Mouse (Mus musculus): ENCODE results near the gene Elovl5. TPM values are rescaled to one million over a fixed set of nuclear protein-coding genes. Genes with fewer than 3 reads are reported as not detected.

Elovl5 gene
- polyA plus RNA-seq, 1 experiment = 115 TPM

- H3K4me3 ChIP-seq (ENCODE audit: low read depth, low read length) = no peak overlapping the region
- no peaks in the 10 kb centered on the region for H3K4me1 ChIP-seq (ENCODE audit: control insufficient read depth, insufficient read depth, low read length)
- no peak for TF ChIP-seq CTCF (IDR thresholded peaks at IDR 0.05; ENCODE audit: low read depth, low read length)
These were observed 98.7 kb downstream of the Elovl5 start for GRCm38 (mm10) chr9:78015816-78016215.

GRCm38 (mm10) chr9:78016288-78016687, 99.1 kb downstream of the Elovl5 start:
- no peaks in the 10 kb centered on the region for H3K36me3 ChIP-seq (ENCODE audit: control insufficient read depth, insufficient read depth, low read length, poor library complexity, severe bottlenecking)
- H3K4me3 ChIP-seq (ENCODE audit: low read depth, low read length) = no peak overlapping the region
- no peak overlapping the region for H3K27ac ChIP-seq (ENCODE audit: insufficient read depth, low read length)
- no peaks in the 10 kb centered on the region for H3K9me3 ChIP-seq (replicated peaks; ENCODE audit: control insufficient read depth, insufficient read depth, low read length, poor library complexity, severe bottlenecking)
- H3K27me3 ChIP-seq (ENCODE audit: control insufficient read depth, insufficient read depth, low read length, poor library complexity, severe bottlenecking) = no peaks in the 10 kb centered on the region
- TF ChIP-seq POLR2A (IDR thresholded peaks at IDR 0.05; ENCODE audit: insufficient read depth, low read length) (no peak), EP300 (IDR thresholded peaks at IDR 0.05; ENCODE audit: insufficient read depth, low read depth, low read length) (no peak), CTCF (IDR thresholded peaks at IDR 0.05; ENCODE audit: low read depth, low read length) (no peak)
- no peaks in the 10 kb centered on the region for H3K4me1 ChIP-seq (ENCODE audit: control insufficient read depth, insufficient read depth, low read length)
- H3K9ac ChIP-seq (ENCODE audit: low read depth, poor library complexity, severe bottlenecking) = no peak overlapping the region

More at GRCm38 (mm10) chr9:78015816-78016215, 98.7 kb downstream of the Elovl5 start:
- Histone ChIP-seq H3K27ac (ENCODE audit: insufficient read depth, low read length) (no peak overlapping the region), H3K36me3 (ENCODE audit: control insufficient read depth, insufficient read depth, low read length, poor library complexity, severe bottlenecking) (no peaks in the 10 kb centered on the region), H3K27me3 (ENCODE audit: control insufficient read depth, insufficient read depth, low read length, poor library complexity, severe bottlenecking) (no peaks in the 10 kb centered on the region), H3K9ac (ENCODE audit: low read depth, poor library complexity, severe bottlenecking) (no peak overlapping the region), H3K9me3 (replicated peaks; ENCODE audit: control insufficient read depth, insufficient read depth, low read length, poor library complexity, severe bottlenecking) (no peaks in the 10 kb centered on the region)

GRCm38 (mm10) chr9:78021256-78021655, 104.1 kb downstream of the Elovl5 start:
- TF ChIP-seq CTCF (IDR thresholded peaks at IDR 0.05; ENCODE audit: low read depth, low read length) (no peak), POLR2A (IDR thresholded peaks at IDR 0.05; ENCODE audit: insufficient read depth, low read length) (no peak), EP300 (IDR thresholded peaks at IDR 0.05; ENCODE audit: insufficient read depth, low read depth, low read length) (no peak)
- no peak overlapping the region for H3K4me3 ChIP-seq (ENCODE audit: low read depth, low read length)
- H3K9me3 ChIP-seq (replicated peaks; ENCODE audit: control insufficient read depth, insufficient read depth, low read length, poor library complexity, severe bottlenecking) = no peaks in the 10 kb centered on the region
- no peaks in the 10 kb centered on the region for H3K4me1 ChIP-seq (ENCODE audit: control insufficient read depth, insufficient read depth, low read length)
- no peak overlapping the region for H3K27ac ChIP-seq (ENCODE audit: insufficient read depth, low read length)
- no peaks in the 10 kb centered on the region for H3K27me3 ChIP-seq (ENCODE audit: control insufficient read depth, insufficient read depth, low read length, poor library complexity, severe bottlenecking)
- H3K36me3 ChIP-seq (ENCODE audit: control insufficient read depth, insufficient read depth, low read length, poor library complexity, severe bottlenecking) = no peaks in the 10 kb centered on the region
- no peak overlapping the region for H3K9ac ChIP-seq (ENCODE audit: low read depth, poor library complexity, severe bottlenecking)

- TF ChIP-seq POLR2A (IDR thresholded peaks at IDR 0.05; ENCODE audit: insufficient read depth, low read length) (no peak), EP300 (IDR thresholded peaks at IDR 0.05; ENCODE audit: insufficient read depth, low read depth, low read length) (no peak), CTCF (IDR thresholded peaks at IDR 0.05; ENCODE audit: low read depth, low read length) (no peak)
- H3K36me3 ChIP-seq (ENCODE audit: control insufficient read depth, insufficient read depth, low read length, poor library complexity, severe bottlenecking) = no peaks in the 10 kb centered on the region
- no peaks in the 10 kb centered on the region for H3K27me3 ChIP-seq (ENCODE audit: control insufficient read depth, insufficient read depth, low read length, poor library complexity, severe bottlenecking)
- H3K27ac ChIP-seq (ENCODE audit: insufficient read depth, low read length) = no peak overlapping the region
- no peaks in the 10 kb centered on the region for H3K4me1 ChIP-seq (ENCODE audit: control insufficient read depth, insufficient read depth, low read length)
- H3K9ac ChIP-seq (ENCODE audit: low read depth, poor library complexity, severe bottlenecking) = no peak overlapping the region
- H3K4me3 ChIP-seq (ENCODE audit: low read depth, low read length) = no peak overlapping the region
- no peaks in the 10 kb centered on the region for H3K9me3 ChIP-seq (replicated peaks; ENCODE audit: control insufficient read depth, insufficient read depth, low read length, poor library complexity, severe bottlenecking)
These were observed 105.2 kb downstream of the Elovl5 start for GRCm38 (mm10) chr9:78022187-78022945.

- Histone ChIP-seq H3K36me3 (ENCODE audit: control insufficient read depth, insufficient read depth, low read length, poor library complexity, severe bottlenecking) (no peaks in the 10 kb centered on the region), H3K27me3 (ENCODE audit: control insufficient read depth, insufficient read depth, low read length, poor library complexity, severe bottlenecking) (no peaks in the 10 kb centered on the region), H3K27ac (ENCODE audit: insufficient read depth, low read length) (no peak overlapping the region), H3K9me3 (replicated peaks; ENCODE audit: control insufficient read depth, insufficient read depth, low read length, poor library complexity, severe bottlenecking) (no peaks in the 10 kb centered on the region), H3K4me1 (ENCODE audit: control insufficient read depth, insufficient read depth, low read length) (no peaks in the 10 kb centered on the region), H3K4me3 (ENCODE audit: low read depth, low read length) (no peak overlapping the region), H3K9ac (ENCODE audit: low read depth, poor library complexity, severe bottlenecking) (no peak overlapping the region)
- TF ChIP-seq POLR2A (IDR thresholded peaks at IDR 0.05; ENCODE audit: insufficient read depth, low read length) (no peak), CTCF (IDR thresholded peaks at IDR 0.05; ENCODE audit: low read depth, low read length) (peak; percentile 75)
These were observed 107.7 kb downstream of the Elovl5 start for GRCm38 (mm10) chr9:78024823-78025222.

GRCm38 (mm10) chr9:78027099-78027498, 109.9 kb downstream of the Elovl5 start:
- H3K4me3 ChIP-seq (ENCODE audit: low read depth, low read length) = no peak overlapping the region
- no peak for TF ChIP-seq CTCF (IDR thresholded peaks at IDR 0.05; ENCODE audit: low read depth, low read length)
- no peak for TF ChIP-seq POLR2A (IDR thresholded peaks at IDR 0.05; ENCODE audit: insufficient read depth, low read length)
- no peak for TF ChIP-seq EP300 (IDR thresholded peaks at IDR 0.05; ENCODE audit: insufficient read depth, low read depth, low read length)
- no peaks in the 10 kb centered on the region for H3K4me1 ChIP-seq (ENCODE audit: control insufficient read depth, insufficient read depth, low read length)
- no peaks in the 10 kb centered on the region for H3K9me3 ChIP-seq (replicated peaks; ENCODE audit: control insufficient read depth, insufficient read depth, low read length, poor library complexity, severe bottlenecking)
- H3K27me3 ChIP-seq (ENCODE audit: control insufficient read depth, insufficient read depth, low read length, poor library complexity, severe bottlenecking) = no peaks in the 10 kb centered on the region
- no peak overlapping the region for H3K27ac ChIP-seq (ENCODE audit: insufficient read depth, low read length)
- H3K9ac ChIP-seq (ENCODE audit: low read depth, poor library complexity, severe bottlenecking) = no peak overlapping the region
- no peaks in the 10 kb centered on the region for H3K36me3 ChIP-seq (ENCODE audit: control insufficient read depth, insufficient read depth, low read length, poor library complexity, severe bottlenecking)

Measured in ES-Bruce4 (cell line).